Mouse (Mus musculus) cerebellum, adult 2 months (tissue): ENCODE results near the gene Gm47996.

ENCODE experiments used
- CTCF ChIP-seq: fragments of 200-500 bp; IDR thresholded peaks from 2 replicates; pipeline ENCODE4 v1.5.1; 2011; ENCODE audit warnings: low read depth, mild to moderate bottlenecking, control low read depth, low read length, moderate library complexity, borderline replicate concordance; ENCODE audit not compliant: insufficient read depth
- POLR2A ChIP-seq: fragments of 200-500 bp; IDR thresholded peaks from 2 replicates; pipeline ENCODE4 v1.6.1; 2011; ENCODE audit warnings: low read length, control low read depth, borderline replicate concordance; ENCODE audit not compliant: insufficient read depth

DNA sequence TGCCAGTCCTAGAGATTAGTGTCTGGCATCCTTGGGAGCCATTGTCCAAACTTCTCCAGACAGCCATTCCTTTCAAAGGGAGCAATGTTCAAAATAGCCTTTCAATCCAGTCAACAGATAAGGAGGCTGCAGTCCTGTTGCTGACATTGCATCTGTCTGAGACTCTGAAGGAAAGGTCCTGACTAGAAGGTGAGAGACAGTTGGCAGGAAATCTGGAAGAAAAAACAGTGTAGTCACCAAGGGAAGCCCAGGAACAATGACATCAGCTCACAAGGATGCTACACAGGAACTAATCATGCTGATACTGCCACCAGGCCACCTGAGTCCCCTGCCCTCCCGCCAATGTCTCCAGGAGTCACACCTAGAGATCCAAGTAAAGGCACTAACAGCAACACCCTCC, 13.4 kb downstream of the Gm47996 start:
- TF ChIP-seq POLR2A (no peak), CTCF (no peak)
